In genomic region chr10:82975806-82976205, GRCm38 (mm10) we compare ENCODE assay signal across 19 mouse cellular contexts. TPM values are rescaled to one million over a fixed set of nuclear protein-coding genes. Genes with fewer than 3 reads are reported as not detected.
DNase-seq lines count a peak whose midpoint lies in the region; ATAC-seq and TF ChIP-seq lines count a peak whose summit lies in the region.
"Had no signal": no experiment of that assay in that cellular context is flagged by ENCODE, and none has a peak within 500 bp of the region (broad histone marks: within the 10 kb centered on the region; RNA-seq: fewer than 3 reads in every experiment).

No protein-coding gene starts in this region.

- no peak for TF ChIP-seq POLR2A in thymus, adult 2 months (IDR thresholded peaks at IDR 0.05; ENCODE audit: control insufficient read depth, extremely low read depth, insufficient read depth, low read length, poor library complexity)

- H3K79me3 ChIP-seq in C2C12 (ENCODE audit: low read depth) = no peaks in the 10 kb centered on the region

- no peaks in the 10 kb centered on the region for H3K27me3 ChIP-seq in C2C12 (ENCODE audit: control insufficient read depth, insufficient read depth, insufficient read length)
- H3K27me3 ChIP-seq in thymus, adult 2 months (ENCODE audit: control insufficient read depth, insufficient read depth, low read length) = no peaks in the 10 kb centered on the region
- H3K27me3 ChIP-seq: hindbrain, embryonic 15.5 days had no signal

- H3K79me2 ChIP-seq in C2C12 (ENCODE audit: control insufficient read depth, insufficient read depth) = no peaks in the 10 kb centered on the region

- H3K4me3 ChIP-seq in C2C12 (ENCODE audit: insufficient read depth, poor library complexity, severe bottlenecking) = no peak overlapping the region
- no peak overlapping the region for H3K4me3 ChIP-seq in thymus, adult 2 months (ENCODE audit: control insufficient read depth, insufficient read depth, low read length)
- H3K4me3 ChIP-seq: gastrocnemius, adult 2 months; hindbrain, embryonic 12.5 days; hindbrain, embryonic 15.5 days had no signal

- no peak for ATAC-seq in cerebellum, adult (ENCODE audit: insufficient number of reproducible peaks, low FRiP score, low TSS enrichment)
- ATAC-seq: CD4-positive, CD25-positive, alpha-beta regulatory T cell, adult 4 months; forebrain, embryonic 14.5 days; forebrain, postnatal 0 days; intestine, postnatal 0 days had no signal

- no peaks in the 10 kb centered on the region for H3K36me3 ChIP-seq in C2C12 (ENCODE audit: control insufficient read depth, insufficient read depth)
- no peaks in the 10 kb centered on the region for H3K36me3 ChIP-seq in thymus, adult 2 months (ENCODE audit: control insufficient read depth, insufficient read depth, low read length)
- H3K36me3 ChIP-seq: hindbrain, embryonic 12.5 days; hindbrain, embryonic 15.5 days had no signal

- no peak overlapping the region for H3K27ac ChIP-seq in thymus, adult 2 months (ENCODE audit: control insufficient read depth, insufficient read depth, low read length)
- H3K27ac ChIP-seq: gastrocnemius, adult 2 months; hindbrain, embryonic 12.5 days; hindbrain, embryonic 15.5 days had no signal

- H3ac ChIP-seq in C2C12 (ENCODE audit: control insufficient read depth, insufficient read length, low read depth) = no peak overlapping the region

- peaks cover 3% of the 10 kb centered on the region; the same call in 1 of the 2 replicates for H3K4me1 ChIP-seq in thymus, adult 2 months (replicated peaks; ENCODE audit: control insufficient read depth, insufficient read depth, low read length)
- H3K4me1 ChIP-seq: hindbrain, embryonic 12.5 days; hindbrain, embryonic 15.5 days had no signal

- no peak for TF ChIP-seq CTCF in C2C12 (IDR thresholded peaks at IDR 0.05; ENCODE audit: control insufficient read depth, insufficient read depth, insufficient read length)
- no peak for TF ChIP-seq CTCF in thymus, adult 2 months (IDR thresholded peaks at IDR 0.05; ENCODE audit: borderline replicate concordance, control insufficient read depth, extremely low read depth, insufficient read depth, low read length, poor library complexity)

- 95% methylated on average over 15 of the region's 15 CpGs for WGBS in thymus, adult 2 months

- peak; percentile 44 for DNase-seq in adrenal gland, postnatal 10 days
- DNase-seq in adrenal gland, adult 18-20 months (ENCODE audit: low spot score in 2 of 2) = no peak
- DNase-seq in adrenal gland, postnatal 25 days = peak; percentile 37
- no peak for DNase-seq in thymus, adult 2 months
- DNase-seq: cerebellum, adult 18-20 months; cerebellum, adult 9-10 months; cerebellum, postnatal 14 days; forebrain, postnatal 0 days; gastrocnemius, adult 2 months; gastrocnemius, postnatal 14 days; heart, adult 11 months; kidney, adult 2 months had no signal

TF ChIP-seq in C2C12, 6 proteins besides CTCF, POLR2A, EP300 and RAD21:
- TF ChIP-seq MAX (IDR thresholded peaks at IDR 0.05) (peak; percentile 16), MYOG (IDR thresholded peaks at IDR 0.05; ENCODE audit: control insufficient read depth, extremely low read depth, insufficient read length) (no peak), CEBPB (IDR thresholded peaks at IDR 0.05; ENCODE audit: low read depth) (no peak), USF1 (IDR thresholded peaks at IDR 0.05; ENCODE audit: low read depth) (no peak), MYOD1 (IDR thresholded peaks at IDR 0.05; ENCODE audit: control insufficient read depth, insufficient read length, low read depth) (no peak), FOSL1 (IDR thresholded peaks at IDR 0.05; ENCODE audit: insufficient read depth, low read length, poor library complexity, severe bottlenecking) (no peak)

RNA-seq across cellular contexts. Expression of gene Chst11, which starts 9.5 kb away (rescaled TPM):
- 10 to 100 TPM; 23.2 to 23.3 TPM for total RNA-seq in adrenal gland, postnatal 10 days (2021)
- total RNA-seq in adrenal gland, adult 18-20 months (2021) = 10 to 100 TPM; 49.8 to 68.7 TPM
- 15.9 TPM for polyA plus RNA-seq in C2C12 (2012; fragmentation: generic; extraction: Trizol)
- 34.0 and 44.0 TPM in 2 replicates for total RNA-seq in adrenal gland, postnatal 25 days (2021)
- polyA plus RNA-seq in thymus, adult 2 months (2012; rRNA removed) = 15.5 and 19.4 TPM in 2 replicates

Comparison
In these comparisons a context has a peak if more than half of its experiments do, and no peak if none do; other contexts are left out.
1. DNase-seq: peak in adrenal gland, postnatal 10 days (single experiment) and adrenal gland, postnatal 25 days (single experiment); none in adrenal gland, adult 18-20 months (0 of 2) and thymus, adult 2 months (single experiment).